Mouse (Mus musculus): Measurements from ENCODE around the gene Rb1. TPM values are rescaled to one million over a fixed set of nuclear protein-coding genes. Genes with fewer than 3 reads are reported as not detected.

The Rb1 gene
- total RNA-seq, 4 experiments from 2014 or later: 36.3 to 46.1 (median 39.2) TPM

GRCm38 (mm10) chr14:73163363-73163998 is 162.1 kb downstream of the Rb1 start:
- DNase-seq (ENCODE audit: low spot score in 2 of 2): no peak

- no peak for DNase-seq (ENCODE audit: low spot score in 2 of 2)
Measured at GRCm38 (mm10) chr14:73162192-73162800, 163.3 kb downstream of the Rb1 start.

DNA sequence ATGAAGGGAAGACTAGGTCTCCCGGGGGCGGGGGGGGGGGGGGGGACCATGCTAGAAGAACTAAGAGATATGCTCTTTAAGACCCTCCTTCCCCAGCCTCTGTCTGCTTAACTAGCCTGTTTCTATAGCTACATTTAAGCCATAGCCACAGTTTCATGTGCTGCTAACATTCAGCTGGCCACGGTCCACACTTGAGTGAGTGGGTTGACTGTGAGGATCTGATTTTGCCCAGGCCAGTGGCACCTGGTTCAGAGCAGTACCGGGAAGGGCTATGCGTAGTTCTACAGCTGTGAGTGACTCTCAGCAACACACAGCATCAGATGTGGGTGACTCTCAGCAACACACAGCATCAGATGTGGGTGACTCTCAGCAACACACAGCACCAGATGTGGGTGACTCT is 164.3 kb downstream of the Rb1 start:
- DNase-seq (ENCODE audit: low spot score in 2 of 2): no peak

- DNase-seq (ENCODE audit: low spot score in 2 of 2): no peak
Measured at GRCm38 (mm10) chr14:73148125-73148524, 177.5 kb downstream of the Rb1 start.

GRCm38 (mm10) chr14:73146721-73147120 is 178.9 kb downstream of the Rb1 start:
- DNase-seq (ENCODE audit: low spot score in 2 of 2): no peak

DNA sequence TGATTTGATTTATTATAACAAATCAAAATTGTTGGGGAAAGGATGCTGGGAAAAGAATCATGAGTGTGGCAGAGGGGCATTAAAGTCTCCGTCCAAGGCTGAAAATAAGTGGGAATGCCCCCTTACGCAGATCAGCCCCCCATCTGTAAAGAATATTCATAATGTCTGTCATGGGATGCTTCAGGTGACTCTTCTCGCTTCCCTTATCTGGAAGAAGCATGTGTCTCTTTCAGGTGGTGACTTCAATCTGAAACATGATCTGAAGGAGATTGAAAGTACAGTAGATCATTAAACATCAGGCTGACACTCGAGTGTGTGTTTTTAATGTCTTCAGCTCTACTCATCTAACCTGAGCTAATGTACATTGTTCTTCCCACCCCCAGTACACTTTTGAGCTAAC is 180.1 kb downstream of the Rb1 start:
- no peak for DNase-seq (ENCODE audit: low spot score in 2 of 2)

- no peak for DNase-seq (ENCODE audit: low spot score in 2 of 2)
Measured at GRCm38 (mm10) chr14:73143710-73144420, 181.8 kb downstream of the Rb1 start.

DNA sequence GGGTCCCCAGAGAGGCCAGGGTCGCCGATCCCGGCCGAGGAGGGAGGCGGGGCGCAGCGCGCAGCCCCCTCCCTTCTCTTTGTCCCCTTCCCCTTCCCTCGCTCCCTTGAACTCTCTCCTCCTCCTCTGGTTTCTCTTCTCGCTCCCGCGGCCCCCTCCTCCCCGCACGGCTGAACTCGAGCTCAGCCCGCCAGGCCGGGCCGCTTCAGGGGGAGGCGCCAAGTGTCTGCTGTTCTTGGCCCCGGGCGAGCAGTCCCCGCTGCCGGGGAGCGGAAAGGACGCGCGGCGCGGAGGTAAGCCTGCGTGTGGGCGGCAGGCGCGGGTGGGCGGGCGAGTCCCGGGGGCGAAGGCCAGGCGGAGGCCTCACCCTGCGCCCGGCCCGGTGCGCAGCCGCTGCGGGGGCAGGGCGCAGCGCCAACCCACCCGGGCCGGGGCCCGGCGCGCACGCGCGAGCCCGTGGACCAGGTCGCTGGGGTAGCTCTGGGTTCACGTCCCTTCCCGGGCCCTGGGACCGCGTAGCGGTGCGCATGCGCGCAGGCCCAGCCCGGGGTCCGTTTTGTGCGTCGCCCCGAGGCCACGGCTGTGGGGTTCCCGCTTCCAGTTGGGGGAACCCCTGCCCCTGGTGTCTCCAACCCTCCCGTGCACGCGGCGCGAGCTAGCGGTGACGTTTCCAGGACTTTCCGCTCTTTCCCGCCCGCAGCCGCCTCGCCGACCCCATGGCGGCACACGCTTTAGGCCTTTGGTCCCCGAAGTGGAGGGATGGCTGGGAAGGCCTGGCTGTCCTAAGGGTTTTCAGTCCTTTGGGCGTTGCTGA is 182.5 kb downstream of the Rb1 start:
- peak; percentile 60 to 74 for DNase-seq (ENCODE audit: low spot score in 2 of 2)

GRCm38 (mm10) chr14:73142421-73142895 is 183.2 kb downstream of the Rb1 start:
- DNase-seq (ENCODE audit: low spot score in 2 of 2): peak in 1 of 2 experiments; percentile 31

DNA sequence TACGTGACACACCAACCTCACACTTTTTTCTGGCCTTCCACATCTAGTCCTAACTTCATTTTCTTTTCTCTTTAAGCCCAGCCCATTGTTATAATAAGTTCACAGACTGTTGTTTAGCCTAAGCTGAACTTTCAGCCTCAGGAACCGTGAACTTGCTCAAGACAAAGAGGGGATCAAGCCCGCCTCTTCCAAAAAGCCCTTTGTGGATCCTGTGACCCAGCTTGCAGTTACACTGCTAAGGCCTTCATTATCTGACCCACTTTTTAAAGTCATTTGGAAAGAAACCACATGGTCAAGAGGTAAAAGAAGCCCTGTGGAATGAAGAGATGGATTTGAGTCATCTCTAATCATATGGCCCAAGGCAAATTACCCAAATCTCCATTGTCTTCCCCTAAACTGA is 183.8 kb downstream of the Rb1 start:
- no peak for DNase-seq (ENCODE audit: low spot score in 2 of 2)

GRCm38 (mm10) chr14:73139866-73140265 is 185.8 kb downstream of the Rb1 start:
- no peak for DNase-seq (ENCODE audit: low spot score in 2 of 2)

- no peak for DNase-seq (ENCODE audit: low spot score in 2 of 2)
Measured at GRCm38 (mm10) chr14:73138483-73138882, 187.1 kb downstream of the Rb1 start.

DNA sequence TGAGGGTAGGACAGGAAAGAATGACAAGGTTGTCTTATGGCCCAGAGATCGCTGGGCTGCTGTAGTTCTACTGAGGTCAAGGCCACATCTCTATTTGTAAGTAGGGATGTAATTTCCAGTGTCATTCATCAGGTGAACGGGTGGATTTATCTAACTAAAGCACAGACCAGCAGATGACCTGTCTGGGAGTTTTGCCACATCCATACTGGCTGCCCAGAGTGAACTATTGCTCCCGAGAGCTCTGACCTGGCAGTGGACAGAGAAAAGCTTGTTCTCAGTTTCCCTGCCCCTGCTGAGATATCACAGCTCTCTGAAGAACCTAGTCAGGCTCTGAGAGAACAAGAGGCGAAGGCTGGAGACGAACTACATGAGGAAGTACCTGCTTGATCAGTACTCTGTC is 188.4 kb downstream of the Rb1 start:
- no peak for DNase-seq (ENCODE audit: low spot score in 2 of 2)

Small RNA genes within 50 kb of the gene (microRNA-seq; reads per million reads assigned to microRNA genes)
- 0 reads per million in 2 experiments for gene Mir687

Other genes with a start within 250 kb of the Rb1 start
- gene Rcbtb2, start 202.8 kb downstream of the Rb1 start, total RNA-seq (2022): 10 to 100 TPM; 25.4 to 41.4 (median 32.9) TPM
- gene Lpar6, start 87.9 kb downstream of the Rb1 start, total RNA-seq (2022): 1 to 10 TPM; 1.1 to 2.4 (median 2.0) TPM
- 1,000 to 10,000 TPM in 2 of 4 experiments, 100 to 1,000 TPM in 2; 897 to 1,139 (median 988) TPM for gene Itm2b, start 59.5 kb upstream of the Rb1 start, total RNA-seq (2022)
- gene Med4, start 184.2 kb upstream of the Rb1 start, total RNA-seq (2022): 10 to 100 TPM; 29.6 to 31.9 (median 30.7) TPM
- 100 to 1,000 TPM; 143 to 164 (median 157) TPM for gene Sucla2, start 199.5 kb upstream of the Rb1 start, total RNA-seq (2022)
- 1 to 10 TPM; 5.2 to 7.3 (median 6.5) TPM for gene Nudt15, start 222.4 kb upstream of the Rb1 start, total RNA-seq (2022)